Comparison of ENCODE assay signal across 14 mouse cellular contexts in genomic region chr4:131304361-131304777, GRCm38 (mm10).
DNase-seq lines count a peak whose midpoint lies in the region; ATAC-seq lines count a peak whose summit lies in the region.
"Had no signal": no experiment of that assay in that cellular context is flagged by ENCODE, and none has a peak within 500 bp of the region (broad histone marks: within the 10 kb centered on the region; RNA-seq: fewer than 3 reads in every experiment).

No protein-coding gene starts in this region.

- H3K9me3 ChIP-seq in midbrain, embryonic 14.5 days (ENCODE audit: control insufficient read depth, low read length): no peaks in the 10 kb centered on the region
- H3K9me3 ChIP-seq in midbrain, embryonic 13.5 days: no peaks in the 10 kb centered on the region
- H3K9me3 ChIP-seq: embryonic facial prominence, embryonic 12.5 days; heart, embryonic 13.5 days had no signal

- H3K4me1 ChIP-seq in midbrain, embryonic 14.5 days (ENCODE audit: control insufficient read depth, insufficient read depth, low read length): no peaks in the 10 kb centered on the region
- peaks cover 15% of the 10 kb centered on the region for H3K4me1 ChIP-seq in midbrain, embryonic 13.5 days (replicated peaks)

- H3K4me3 ChIP-seq in midbrain, embryonic 14.5 days (replicated peaks; ENCODE audit: low read depth, low read length): no peak overlapping the region
- H3K4me3 ChIP-seq in midbrain, embryonic 13.5 days (replicated peaks): no peak overlapping the region
- H3K4me3 ChIP-seq: embryonic facial prominence, embryonic 12.5 days; heart, embryonic 13.5 days had no signal

- no peak overlapping the region for H3K4me2 ChIP-seq in midbrain, embryonic 14.5 days (ENCODE audit: low read length)
- no peak overlapping the region for H3K4me2 ChIP-seq in midbrain, embryonic 13.5 days (replicated peaks)
- H3K4me2 ChIP-seq: embryonic facial prominence, embryonic 12.5 days; heart, embryonic 13.5 days; liver, embryonic 11.5 days had no signal

- no peak overlapping the region for H3K27ac ChIP-seq in midbrain, embryonic 14.5 days (replicated peaks; ENCODE audit: low read depth, low read length)
- H3K27ac ChIP-seq in midbrain, embryonic 13.5 days: no peak overlapping the region
- H3K27ac ChIP-seq: embryonic facial prominence, embryonic 12.5 days; heart, embryonic 13.5 days had no signal

- ATAC-seq in midbrain, embryonic 14.5 days (ENCODE audit: low FRiP score, low TSS enrichment): no peak
- ATAC-seq in midbrain, embryonic 13.5 days: no peak

- 71% methylated on average over 12 of the region's 12 CpGs for WGBS in midbrain, embryonic 14.5 days
- WGBS in midbrain, embryonic 13.5 days: 72% methylated on average over 12 of the region's 12 CpGs

- peak; percentile 26 to 34 for DNase-seq in cerebellum, postnatal 10 days
- no peak for DNase-seq in cerebellum, adult 9-11 months
- DNase-seq in midbrain, embryonic 14.5 days: peak; percentile 44
- DNase-seq in layer of hippocampus, postnatal 25 days (ENCODE audit: extremely low spot score in 1 of 2, low spot score in 1 of 2): peak; percentile 21 to 42
- DNase-seq in right cerebral cortex, postnatal 25 days: peak; percentile 73
- DNase-seq in adrenal gland, adult 18-20 months (ENCODE audit: low spot score in 2 of 2): no peak
- no peak for DNase-seq in lung, adult 18-20 months
- DNase-seq: cerebellum, adult 2 months; lung, postnatal 14 days; thymus, adult 2 months had no signal

- no peaks in the 10 kb centered on the region for H3K36me3 ChIP-seq in midbrain, embryonic 14.5 days (ENCODE audit: control insufficient read depth, insufficient read depth, low read length)
- no peaks in the 10 kb centered on the region for H3K36me3 ChIP-seq in midbrain, embryonic 13.5 days
- H3K36me3 ChIP-seq: embryonic facial prominence, embryonic 12.5 days; heart, embryonic 13.5 days had no signal

- no peak overlapping the region for H3K9ac ChIP-seq in midbrain, embryonic 14.5 days (replicated peaks; ENCODE audit: low read length)
- no peak overlapping the region for H3K9ac ChIP-seq in midbrain, embryonic 13.5 days (replicated peaks)
- H3K9ac ChIP-seq: embryonic facial prominence, embryonic 12.5 days; heart, embryonic 13.5 days had no signal

- H3K27me3 ChIP-seq in midbrain, embryonic 14.5 days (ENCODE audit: control insufficient read depth, insufficient read depth, low read length): no peaks in the 10 kb centered on the region
- no peaks in the 10 kb centered on the region for H3K27me3 ChIP-seq in midbrain, embryonic 13.5 days
- H3K27me3 ChIP-seq: embryonic facial prominence, embryonic 12.5 days; heart, embryonic 13.5 days had no signal

Comparison
In these comparisons a context has a peak if more than half of its experiments do, and no peak if none do; other contexts are left out.
1. DNase-seq: peak in cerebellum, postnatal 10 days (2 of 2), midbrain, embryonic 14.5 days (single experiment), layer of hippocampus, postnatal 25 days (2 of 2) and right cerebral cortex, postnatal 25 days (single experiment); none in cerebellum, adult 9-11 months (single experiment), adrenal gland, adult 18-20 months (0 of 2) and lung, adult 18-20 months (0 of 2).